Mouse (Mus musculus) ES-E14 (cell line): ENCODE results near the gene Nrxn3. TPM values are rescaled to one million over a fixed set of nuclear protein-coding genes. Genes with fewer than 3 reads are reported as not detected.

Experiments
- DNase-seq: peaks from one replicate; pipeline ENCODE4 v3.0.0-alpha.2; 2013; ENCODE audit warnings: low read depth, low spot score
- H3K27ac ChIP-seq: 2 replicates; pipeline ENCODE4 v1.5.1; 2012; ENCODE audit warnings: low read depth, mild to moderate bottlenecking, low read length, moderate library complexity, mixed read lengths; ENCODE audit not compliant: poor library complexity, insufficient read depth, severe bottlenecking
- H3K36me3 ChIP-seq: 2 replicates; pipeline ENCODE4 v1.6.1; 2012; ENCODE audit warnings: mild to moderate bottlenecking, low read length, moderate library complexity, mixed read lengths; ENCODE audit not compliant: control insufficient read depth, poor library complexity, insufficient read depth, severe bottlenecking
- H3K4me1 ChIP-seq, 2 experiments: fragments of 150-350 bp in 1 of 2; sonication (generic) in 1 of 2; 2 replicates each; pipeline ENCODE4 v1.6.1; 2012; ENCODE audit warnings: low read length in 2 of 2, mild to moderate bottlenecking in 1 of 2, mixed read lengths in 1 of 2; ENCODE audit not compliant: control insufficient read depth in 2 of 2, insufficient read depth in 2 of 2, poor library complexity in 1 of 2
- H3K4me3 ChIP-seq, 2 experiments: fragments of 150-350 bp in 1 of 2; sonication (generic) in 1 of 2; 2 replicates each; pipeline ENCODE4 v1.5.1; 2012; ENCODE audit warnings: low read length in 2 of 2, low read depth in 1 of 2, mild to moderate bottlenecking in 1 of 2, mixed read lengths in 1 of 2; ENCODE audit not compliant: insufficient read depth in 1 of 2, poor library complexity in 1 of 2, severe bottlenecking in 1 of 2
- H3K9ac ChIP-seq: 2 replicates; pipeline ENCODE4 v1.6.1; 2012; ENCODE audit warnings: low read depth, mild to moderate bottlenecking, low read length, mixed read lengths; ENCODE audit not compliant: poor library complexity, insufficient read depth, severe bottlenecking
- H3K9me3 ChIP-seq: fragments of 150-350 bp; sonication (generic); 2 replicates; pipeline ENCODE4 v1.6.1; 2012; ENCODE audit warnings: low read depth, mild to moderate bottlenecking, low read length; ENCODE audit not compliant: control insufficient read depth, insufficient read depth
- CHD2 ChIP-seq: IDR thresholded peaks from 2 replicates; pipeline ENCODE4 v1.6.1; 2014; ENCODE audit warnings: mild to moderate bottlenecking, low read depth, low read length, inconsistent platforms
- HCFC1 ChIP-seq: IDR thresholded peaks from 2 replicates; pipeline ENCODE4 v1.6.1; 2012; ENCODE audit warnings: low read length, inconsistent platforms, borderline replicate concordance; ENCODE audit not compliant: insufficient read depth
- MAFK ChIP-seq: IDR thresholded peaks from 2 replicates; pipeline ENCODE4 v1.6.1; 2014; ENCODE audit warnings: mild to moderate bottlenecking, low read depth, low read length, inconsistent platforms; ENCODE audit not compliant: insufficient read depth
- ZC3H11A ChIP-seq: IDR thresholded peaks from 2 replicates; pipeline ENCODE4 v1.6.1; 2012; ENCODE audit warnings: low read depth, mild to moderate bottlenecking, inconsistent platforms, low read length, borderline replicate concordance
- ZNF384 ChIP-seq: IDR thresholded peaks from 2 replicates; pipeline ENCODE4 v1.6.1; 2012; ENCODE audit warnings: low read depth, low read length, inconsistent platforms
- in situ Hi-C, 2 experiments: fragments of 600-800 bp; cut with MboI; formaldehyde crosslinking; loops; one replicate each; pipeline ENCODE4 v1.15.1; 2025; ENCODE audit warnings: low sequenced_read_pairs in 2 of 2, inconsistent platforms in 1 of 2; ENCODE audit not compliant: unreplicated experiment in 2 of 2
- total RNA-seq: library from RNA; depleted of rRNA; stranded (reverse); fragments of 300-350 nt; gene quantifications from 2 replicates; pipeline ENCODE4 v1.2.3, GENCODE M21; 2012

The Nrxn3 gene
- total RNA-seq, 1 experiment, result 0.13 TPM

DNA sequence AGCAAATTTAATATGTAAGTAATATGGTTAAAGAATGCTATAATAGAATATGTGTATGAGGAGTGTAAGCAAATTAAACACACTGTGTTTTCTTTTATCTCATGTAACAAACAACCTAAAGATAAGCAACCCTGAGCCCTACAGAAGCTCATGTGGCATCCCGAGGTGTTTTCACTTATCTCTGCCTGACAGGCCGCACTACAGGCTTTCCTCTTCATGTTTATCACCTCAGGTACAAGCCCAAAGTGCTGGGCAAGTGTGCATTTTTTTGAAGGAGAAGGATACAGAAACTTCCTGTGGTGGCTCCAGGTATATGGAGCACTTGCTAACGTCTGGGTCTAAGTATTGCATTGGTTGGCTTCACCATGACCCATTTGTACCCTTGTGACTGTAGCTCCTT lies 998.3 kb downstream of the Nrxn3 start:
- DNase-seq, result no peak
- TF ChIP-seq HCFC1, result no peak
- no peak for TF ChIP-seq CHD2
- TF ChIP-seq ZNF384, result no peak
- no peak for TF ChIP-seq ZC3H11A
- no peak for TF ChIP-seq MAFK
- Histone ChIP-seq H3K4me1 (no peaks in the 10 kb centered on the region), H3K36me3 (no peaks in the 10 kb centered on the region), H3K9me3 (no peaks in the 10 kb centered on the region), H3K27ac (no peak overlapping the region), H3K9ac (no peak overlapping the region), H3K4me3 (no peak overlapping the region)
- in situ Hi-C loops, result no loop called here

- H3K9me3 ChIP-seq, result no peaks in the 10 kb centered on the region
- no peak overlapping the region for H3K9ac ChIP-seq
- in situ Hi-C loops, result no loop called here
- no peaks in the 10 kb centered on the region for H3K4me1 ChIP-seq
- H3K27ac ChIP-seq, result no peak overlapping the region
- H3K36me3 ChIP-seq, result no peaks in the 10 kb centered on the region
- DNase-seq, result no peak
- TF ChIP-seq ZNF384 (no peak), HCFC1 (no peak), CHD2 (no peak), MAFK (no peak), ZC3H11A (no peak)
- no peak overlapping the region for H3K4me3 ChIP-seq
Observed at GRCm38 (mm10) chr12:89722462-89722861, 999.8 kb downstream of the Nrxn3 start.

GRCm38 (mm10) chr12:89724048-89724447 lies 1001.4 kb downstream of the Nrxn3 start:
- H3K36me3 ChIP-seq, result no peaks in the 10 kb centered on the region
- in situ Hi-C loops, result no loop called here
- no peak overlapping the region for H3K9ac ChIP-seq
- DNase-seq, result no peak
- no peak for TF ChIP-seq HCFC1
- TF ChIP-seq MAFK, result no peak
- no peak for TF ChIP-seq ZC3H11A
- TF ChIP-seq ZNF384, result no peak
- no peaks in the 10 kb centered on the region for H3K4me1 ChIP-seq
- no peaks in the 10 kb centered on the region for H3K9me3 ChIP-seq
- no peak overlapping the region for H3K4me3 ChIP-seq
- no peak overlapping the region for H3K27ac ChIP-seq

DNA sequence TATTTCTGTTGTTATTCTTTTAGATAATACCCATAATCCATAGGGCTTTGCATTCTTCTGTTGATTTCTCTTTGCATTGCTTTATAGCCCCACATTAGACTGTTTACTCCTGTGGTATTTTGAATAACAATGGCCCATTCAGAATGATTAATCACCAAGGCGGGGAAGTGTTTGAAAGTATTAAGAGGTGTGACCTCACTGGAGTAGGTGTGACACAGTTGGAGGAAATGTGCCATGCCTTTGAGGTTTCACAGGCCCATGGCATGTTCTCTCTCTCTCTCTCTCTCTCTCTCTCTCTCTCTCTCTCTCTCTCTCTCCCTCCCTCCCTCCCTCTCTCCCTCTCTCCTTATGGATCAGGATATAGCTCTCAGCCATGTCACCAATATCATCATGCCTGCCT lies 1019.6 kb downstream of the Nrxn3 start:
- TF ChIP-seq HCFC1 (no peak), MAFK (no peak), ZC3H11A (no peak), ZNF384 (no peak), CHD2 (no peak)
- H3K9ac ChIP-seq, result no peak overlapping the region
- no peaks in the 10 kb centered on the region for H3K9me3 ChIP-seq
- no peaks in the 10 kb centered on the region for H3K4me1 ChIP-seq
- H3K4me3 ChIP-seq, result no peak overlapping the region
- no peaks in the 10 kb centered on the region for H3K36me3 ChIP-seq
- no peak overlapping the region for H3K27ac ChIP-seq
- no peak for DNase-seq
- in situ Hi-C loops, result no loop called here

GRCm38 (mm10) chr12:89742796-89743195 lies 1020.1 kb downstream of the Nrxn3 start:
- no peaks in the 10 kb centered on the region for H3K36me3 ChIP-seq
- H3K4me3 ChIP-seq, result no peak overlapping the region
- in situ Hi-C loops, result no loop called here
- H3K27ac ChIP-seq, result no peak overlapping the region
- H3K9ac ChIP-seq, result no peak overlapping the region
- H3K4me1 ChIP-seq, result no peaks in the 10 kb centered on the region
- no peak for TF ChIP-seq ZC3H11A
- TF ChIP-seq ZNF384, result no peak
- no peak for TF ChIP-seq HCFC1
- TF ChIP-seq MAFK, result no peak
- no peak for TF ChIP-seq CHD2
- no peak for DNase-seq
- no peaks in the 10 kb centered on the region for H3K9me3 ChIP-seq
